Mouse (Mus musculus) intestine, embryonic 14.5 days (tissue): ENCODE measurements at regions not wholly inside any gene's neighbourhood (a gene's known extent, or its start where the extent isn't known, plus 50 kb on each side); places are given as distances from the start of the nearest gene placed in this dataset.

Experiments
- ATAC-seq: fragments of 200-750 bp; cut with Nextera tagmentation; replicated peaks from 2 replicates; pipeline ENCODE4 v1.8.0; 2017; ENCODE audit warnings: low read depth, moderate number of reproducible peaks, moderate TSS enrichment, moderate library complexity; ENCODE audit not compliant: low FRiP score, low TSS enrichment
- DNase-seq: peaks from one replicate; pipeline ENCODE4 v3.0.0-alpha.2; 2018; ENCODE audit warnings: low spot score
- H3K27ac ChIP-seq: fragments of 300-500 bp; sonication (generic); 2 replicates; pipeline ENCODE4 v1.5.1; 2014; ENCODE audit warnings: low read depth, mild to moderate bottlenecking, control low read depth
- H3K27me3 ChIP-seq: fragments of 300-500 bp; sonication (generic); replicated peaks from 2 replicates; pipeline ENCODE4 v1.6.1; 2014; ENCODE audit warnings: low read length, control low read depth; ENCODE audit not compliant: control insufficient read depth, insufficient read depth
- H3K36me3 ChIP-seq: fragments of 300-500 bp; sonication (generic); 2 replicates; pipeline ENCODE4 v1.6.1; 2014; ENCODE audit warnings: low read length, control low read depth; ENCODE audit not compliant: control insufficient read depth, insufficient read depth
- H3K4me1 ChIP-seq: fragments of 300-500 bp; sonication (generic); replicated peaks from 2 replicates; pipeline ENCODE4 v1.6.1; 2014; ENCODE audit warnings: low read length, control low read depth, mixed read lengths; ENCODE audit not compliant: control insufficient read depth, insufficient read depth
- H3K4me2 ChIP-seq: fragments of 300-500 bp; sonication (generic); 2 replicates; pipeline ENCODE4 v1.6.1; 2014; ENCODE audit warnings: low read length
- H3K4me3 ChIP-seq: fragments of 300-500 bp; sonication (generic); 2 replicates; pipeline ENCODE4 v1.5.1; 2014; ENCODE audit warnings: low read depth, low read length, control low read depth, mixed read lengths
- H3K9ac ChIP-seq: fragments of 300-500 bp; sonication (generic); 2 replicates; pipeline ENCODE4 v1.6.1; 2014; ENCODE audit warnings: mild to moderate bottlenecking, low read length
- H3K9me3 ChIP-seq: fragments of 300-500 bp; sonication (generic); 2 replicates; pipeline ENCODE4 v1.6.1; 2016; ENCODE audit warnings: low read length, control low read depth; ENCODE audit not compliant: control insufficient read depth
- WGBS: fragments of 180-500 bp; shearing (Covaris S2); extraction: QIAGEN DNeasy Blood & Tissue Kit; methylation state at CpG from one replicate; pipeline ENCODE4 v1.1.7; 2014; 5-methylcytosine and 5-hydroxymethylcytosine counted together

DNA sequence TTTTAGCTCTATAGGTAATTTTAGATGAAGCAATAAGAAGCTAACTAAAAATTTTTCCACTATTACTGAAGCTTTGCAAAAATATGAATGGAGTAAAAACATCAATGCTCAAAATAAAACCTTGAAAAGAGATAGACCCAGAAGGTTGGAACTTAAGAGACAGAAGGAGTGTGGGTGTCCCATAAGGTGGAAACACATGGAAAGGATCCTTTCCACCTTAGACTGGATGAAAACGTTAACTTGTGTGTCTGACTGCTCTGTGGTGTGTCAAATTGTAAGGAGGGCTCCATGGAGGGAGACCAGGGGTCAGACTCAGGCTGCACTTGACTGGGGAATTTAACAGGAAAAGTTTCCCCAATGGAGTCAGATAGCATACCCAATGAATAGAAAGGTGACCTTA, 244.9 kb upstream of the Ano5 start:
- no peaks in the 10 kb centered on the region for H3K4me1 ChIP-seq
- DNase-seq (no peak), ATAC-seq (no peak)
- no peak overlapping the region for H3K4me2 ChIP-seq
- no peak overlapping the region for H3K9ac ChIP-seq
- no peaks in the 10 kb centered on the region for H3K27me3 ChIP-seq
- H3K9me3 ChIP-seq, result no peaks in the 10 kb centered on the region
- H3K36me3 ChIP-seq, result no peaks in the 10 kb centered on the region
- no peak overlapping the region for H3K4me3 ChIP-seq
- WGBS, result 50% methylated on average over 1 of the region's 1 CpGs
- H3K27ac ChIP-seq, result no peak overlapping the region

GRCm38 (mm10) chr7:51266879-51267278, 243.9 kb upstream of the Ano5 start:
- Histone ChIP-seq H3K27ac (no peak overlapping the region), H3K9me3 (no peaks in the 10 kb centered on the region), H3K9ac (no peak overlapping the region), H3K4me3 (no peak overlapping the region), H3K36me3 (no peaks in the 10 kb centered on the region), H3K4me2 (no peak overlapping the region), H3K4me1 (no peaks in the 10 kb centered on the region), H3K27me3 (no peaks in the 10 kb centered on the region)
- no peak for ATAC-seq
- 70% methylated on average over 5 of the region's 5 CpGs for WGBS
- no peak for DNase-seq

- Histone ChIP-seq H3K4me2 (no peak overlapping the region), H3K36me3 (no peaks in the 10 kb centered on the region), H3K4me3 (no peak overlapping the region), H3K27me3 (no peaks in the 10 kb centered on the region), H3K4me1 (no peaks in the 10 kb centered on the region), H3K9ac (no peak overlapping the region), H3K9me3 (no peaks in the 10 kb centered on the region), H3K27ac (no peak overlapping the region)
- 49% methylated on average over 4 of the region's 4 CpGs for WGBS
- DNase-seq, result no peak
- ATAC-seq, result no peak
Observed at GRCm38 (mm10) chr7:51268743-51269142, 242.1 kb upstream of the Ano5 start.

DNA sequence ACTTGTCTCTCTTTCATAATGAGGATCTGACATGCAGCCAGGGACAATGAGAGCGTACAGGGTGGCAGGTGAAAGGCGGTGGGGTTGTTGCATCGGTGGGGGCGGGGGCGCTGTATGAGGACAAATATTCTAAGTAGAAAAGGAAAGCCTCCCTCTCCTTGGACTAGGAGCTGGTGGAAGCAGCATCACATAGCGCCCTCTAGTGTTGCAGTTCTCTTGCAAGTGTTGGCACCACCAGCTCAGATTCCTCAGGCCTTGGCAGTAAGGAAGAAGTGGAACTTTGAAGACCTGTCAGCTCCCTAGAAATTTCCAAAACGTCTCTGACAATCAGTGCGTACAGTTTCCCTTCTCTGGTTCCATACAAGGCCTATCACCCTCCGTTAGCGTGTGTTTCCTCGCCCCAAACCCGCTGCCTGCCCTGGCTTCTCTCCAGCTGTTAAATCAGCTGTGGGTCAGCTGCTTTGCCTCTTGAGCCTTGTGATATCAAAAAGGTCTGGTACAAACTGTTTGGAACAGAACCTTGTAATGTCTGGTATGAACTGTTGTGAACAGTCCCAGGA, 240.2 kb upstream of the Ano5 start:
- DNase-seq (no peak), ATAC-seq (no peak)
- 71% methylated on average over 12 of the region's 12 CpGs for WGBS
- Histone ChIP-seq H3K36me3 (no peaks in the 10 kb centered on the region), H3K4me1 (no peaks in the 10 kb centered on the region), H3K4me3 (no peak overlapping the region), H3K9ac (no peak overlapping the region), H3K27me3 (no peaks in the 10 kb centered on the region), H3K4me2 (no peak overlapping the region), H3K9me3 (no peaks in the 10 kb centered on the region), H3K27ac (no peak overlapping the region)

GRCm38 (mm10) chr7:51281470-51281869, 229.4 kb upstream of the Ano5 start:
- Histone ChIP-seq H3K9ac (no peak overlapping the region), H3K27ac (no peak overlapping the region), H3K4me3 (no peak overlapping the region), H3K4me2 (no peak overlapping the region), H3K4me1 (no peaks in the 10 kb centered on the region), H3K27me3 (no peaks in the 10 kb centered on the region), H3K36me3 (no peaks in the 10 kb centered on the region), H3K9me3 (no peaks in the 10 kb centered on the region)
- DNase-seq (no peak), ATAC-seq (no peak)

DNA sequence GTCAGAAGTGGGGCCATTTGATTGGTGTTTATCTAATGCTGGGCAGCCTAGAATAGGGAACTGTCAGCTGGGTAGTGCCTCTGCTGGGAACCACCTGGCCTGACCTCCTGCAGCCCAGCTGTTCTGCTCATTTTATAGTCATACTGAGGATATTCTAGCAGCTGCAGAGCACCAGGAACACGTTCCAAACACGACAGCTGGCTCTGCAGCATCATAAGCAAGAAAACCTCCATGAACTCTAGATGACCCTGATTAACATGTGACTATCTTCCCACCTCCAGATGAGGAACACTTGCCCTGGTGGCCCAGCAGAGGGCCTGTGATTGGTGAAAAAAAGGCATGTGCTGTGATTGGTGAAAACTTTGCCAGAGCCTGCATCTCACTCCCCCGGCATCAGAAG, 210.6 kb upstream of the Ano5 start:
- Histone ChIP-seq H3K9ac (no peak overlapping the region), H3K27me3 (no peaks in the 10 kb centered on the region), H3K27ac (no peak overlapping the region), H3K4me3 (no peak overlapping the region), H3K9me3 (no peaks in the 10 kb centered on the region), H3K4me2 (no peak overlapping the region), H3K4me1 (no peaks in the 10 kb centered on the region), H3K36me3 (no peaks in the 10 kb centered on the region)
- ATAC-seq, result peak; percentile 64
- 7% methylated on average over 3 of the region's 3 CpGs for WGBS
- peak; percentile 61 for DNase-seq

GRCm38 (mm10) chr7:51307757-51308156, 203.1 kb upstream of the Ano5 start:
- Histone ChIP-seq H3K4me2 (no peak overlapping the region), H3K9me3 (no peaks in the 10 kb centered on the region), H3K4me1 (no peaks in the 10 kb centered on the region), H3K9ac (no peak overlapping the region), H3K27me3 (no peaks in the 10 kb centered on the region), H3K4me3 (no peak overlapping the region), H3K36me3 (no peaks in the 10 kb centered on the region), H3K27ac (no peak overlapping the region)
- ATAC-seq (no peak), DNase-seq (no peak)
- WGBS, result 86% methylated on average over 2 of the region's 2 CpGs

- Histone ChIP-seq H3K36me3 (no peaks in the 10 kb centered on the region), H3K4me1 (no peaks in the 10 kb centered on the region), H3K4me2 (no peak overlapping the region), H3K9me3 (no peaks in the 10 kb centered on the region), H3K9ac (no peak overlapping the region), H3K27me3 (no peaks in the 10 kb centered on the region), H3K27ac (no peak overlapping the region), H3K4me3 (no peak overlapping the region)
- ATAC-seq (no peak), DNase-seq (no peak)
- 48% methylated on average over 3 of the region's 3 CpGs for WGBS
Observed at GRCm38 (mm10) chr7:51310191-51310590, 200.6 kb upstream of the Ano5 start.

DNA sequence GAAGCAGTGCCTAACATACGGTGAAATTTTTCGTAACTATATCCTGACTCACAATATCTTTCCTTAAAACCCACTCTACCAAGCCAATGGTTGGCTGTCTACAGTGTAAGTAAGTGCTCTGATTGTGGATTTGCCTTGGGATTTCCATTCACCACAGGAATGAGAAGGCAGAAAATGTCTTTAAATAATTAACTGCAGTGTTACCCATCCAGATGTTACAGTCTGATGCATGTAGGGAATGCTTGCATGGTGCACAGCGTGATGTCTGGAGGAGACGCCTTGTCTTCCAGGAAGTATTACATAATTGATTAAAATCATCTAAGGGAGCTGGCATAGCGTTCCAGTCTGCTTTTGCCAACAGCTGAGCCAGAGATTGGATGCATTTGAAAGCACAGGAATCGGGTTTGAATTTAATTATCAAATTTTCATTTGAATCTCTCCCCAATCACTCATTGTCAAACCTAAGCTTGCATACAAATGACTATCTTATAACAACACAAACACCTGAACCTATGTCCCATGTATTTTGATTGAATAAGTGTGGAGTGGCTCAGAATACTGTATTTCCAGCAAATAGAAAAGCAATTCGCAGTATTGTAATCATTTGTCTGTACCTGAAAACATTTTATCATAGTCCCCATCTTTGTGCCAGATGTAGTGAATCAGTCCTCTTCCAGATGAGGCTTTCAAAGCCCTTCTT, 170.8 kb upstream of the Ano5 start:
- no peaks in the 10 kb centered on the region for H3K9me3 ChIP-seq
- WGBS, result 82% methylated on average over 7 of the region's 7 CpGs
- H3K4me3 ChIP-seq, result no peak overlapping the region
- no peak for ATAC-seq
- H3K9ac ChIP-seq, result no peak overlapping the region
- no peak overlapping the region for H3K27ac ChIP-seq
- no peaks in the 10 kb centered on the region for H3K36me3 ChIP-seq
- no peak for DNase-seq
- H3K4me1 ChIP-seq, result no peaks in the 10 kb centered on the region
- H3K4me2 ChIP-seq, result no peak overlapping the region
- no peaks in the 10 kb centered on the region for H3K27me3 ChIP-seq
